Mouse (Mus musculus): ENCODE data around the gene Tmem128. TPM values are rescaled to one million over a fixed set of nuclear protein-coding genes. Genes with fewer than 3 reads are reported as not detected.
A peak's percentile ranks its signal among the peaks of the same experiment; 100 is the strongest.

The Tmem128 gene
- polyA plus RNA-seq, 1 experiment from 2014 or later = 108 TPM

DNA sequence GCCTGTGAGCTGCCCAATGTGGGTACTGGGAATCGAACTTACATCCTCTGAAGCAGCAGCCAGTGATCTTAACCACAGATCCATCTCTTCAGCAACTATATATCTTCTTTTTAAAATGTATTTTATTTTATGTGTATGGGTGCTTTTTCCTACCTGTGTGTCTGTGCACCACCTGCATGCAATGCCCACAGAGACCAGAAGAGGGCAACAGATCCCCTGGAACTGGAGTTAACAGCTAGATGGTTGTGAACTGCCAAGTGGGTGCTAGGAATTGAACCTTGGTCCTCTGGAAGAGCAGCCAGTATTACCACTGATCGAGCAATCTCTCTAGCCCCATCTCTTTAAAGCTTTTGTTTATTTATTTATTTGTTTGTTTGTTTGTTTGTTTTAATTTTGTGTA lies 23.4 kb upstream of the Tmem128 start:
- H3K27me3 ChIP-seq (ENCODE audit: insufficient read depth, low read length) = no peaks in the 10 kb centered on the region
- peaks cover 15% of the 10 kb centered on the region; the same call in 1 of the 2 replicates for H3K36me3 ChIP-seq (ENCODE audit: insufficient read depth, low read length)
- H3K4me3 ChIP-seq (replicated peaks; ENCODE audit: low read depth, low read length) = no peak overlapping the region
- no peaks in the 10 kb centered on the region for H3K4me1 ChIP-seq (replicated peaks; ENCODE audit: insufficient read depth, low read length)
- no peak overlapping the region for H3K9ac ChIP-seq (ENCODE audit: low read depth, low read length)
- no peak for ATAC-seq (replicated peaks; ENCODE audit: low FRiP score, low read depth)
- no peak overlapping the region for H3K4me2 ChIP-seq (ENCODE audit: low read length)
- no peak for DNase-seq (ENCODE audit: low spot score)
- H3K9me3 ChIP-seq (replicated peaks; ENCODE audit: low read length) = no peaks in the 10 kb centered on the region
- no peak overlapping the region for H3K27ac ChIP-seq
- 90% methylated on average over 2 of the region's 2 CpGs for WGBS
- peak; percentile 26; the same call in 1 of the 2 replicates for TF ChIP-seq CTCF (IDR thresholded peaks at IDR 0.05; ENCODE audit: low read depth)

- ATAC-seq (replicated peaks; ENCODE audit: low FRiP score, low read depth) = peak; percentile 33; the same call in 1 of the 2 replicates
- Histone ChIP-seq H3K9me3 (replicated peaks; ENCODE audit: low read length) (no peaks in the 10 kb centered on the region), H3K36me3 (ENCODE audit: insufficient read depth, low read length) (no peaks in the 10 kb centered on the region), H3K27me3 (ENCODE audit: insufficient read depth, low read length) (no peaks in the 10 kb centered on the region), H3K4me1 (replicated peaks; ENCODE audit: insufficient read depth, low read length) (no peaks in the 10 kb centered on the region), H3K9ac (ENCODE audit: low read depth, low read length) (no peak overlapping the region), H3K4me2 (ENCODE audit: low read length) (no peak overlapping the region), H3K27ac (no peak overlapping the region), H3K4me3 (replicated peaks; ENCODE audit: low read depth, low read length) (no peak overlapping the region)
- no peak for TF ChIP-seq CTCF (IDR thresholded peaks at IDR 0.05; ENCODE audit: low read depth)
- peak; percentile 27 for DNase-seq (ENCODE audit: low spot score)
- 17% methylated on average over 5 of the region's 5 CpGs for WGBS
These were observed 19.1 kb upstream of the Tmem128 start for GRCm38 (mm10) chr5:38240727-38241472.

- Histone ChIP-seq H3K36me3 (ENCODE audit: insufficient read depth, low read length) (no peaks in the 10 kb centered on the region), H3K4me1 (replicated peaks; ENCODE audit: insufficient read depth, low read length) (no peaks in the 10 kb centered on the region), H3K4me3 (replicated peaks; ENCODE audit: low read depth, low read length) (no peak overlapping the region), H3K27me3 (ENCODE audit: insufficient read depth, low read length) (no peaks in the 10 kb centered on the region), H3K4me2 (ENCODE audit: low read length) (no peak overlapping the region), H3K9ac (ENCODE audit: low read depth, low read length) (no peak overlapping the region), H3K9me3 (replicated peaks; ENCODE audit: low read length) (no peaks in the 10 kb centered on the region), H3K27ac (no peak overlapping the region)
- no peak for DNase-seq (ENCODE audit: low spot score)
- TF ChIP-seq CTCF (IDR thresholded peaks at IDR 0.05; ENCODE audit: low read depth) = no peak
- 70% methylated on average over 3 of the region's 3 CpGs for WGBS
- no peak for ATAC-seq (replicated peaks; ENCODE audit: low FRiP score, low read depth)
These were observed 18.5 kb upstream of the Tmem128 start for GRCm38 (mm10) chr5:38241473-38241834.

GRCm38 (mm10) chr5:38241966-38242365 lies 18.0 kb upstream of the Tmem128 start:
- Histone ChIP-seq H3K36me3 (ENCODE audit: insufficient read depth, low read length) (no peaks in the 10 kb centered on the region), H3K27ac (no peak overlapping the region), H3K4me2 (ENCODE audit: low read length) (no peak overlapping the region), H3K4me3 (replicated peaks; ENCODE audit: low read depth, low read length) (no peak overlapping the region), H3K9me3 (replicated peaks; ENCODE audit: low read length) (no peaks in the 10 kb centered on the region), H3K27me3 (ENCODE audit: insufficient read depth, low read length) (no peaks in the 10 kb centered on the region), H3K4me1 (replicated peaks; ENCODE audit: insufficient read depth, low read length) (no peaks in the 10 kb centered on the region), H3K9ac (ENCODE audit: low read depth, low read length) (no peak overlapping the region)
- 85% methylated on average over 6 of the region's 6 CpGs for WGBS
- DNase-seq (ENCODE audit: low spot score) = no peak
- TF ChIP-seq CTCF (IDR thresholded peaks at IDR 0.05; ENCODE audit: low read depth) = no peak
- no peak for ATAC-seq (replicated peaks; ENCODE audit: low FRiP score, low read depth)

DNA sequence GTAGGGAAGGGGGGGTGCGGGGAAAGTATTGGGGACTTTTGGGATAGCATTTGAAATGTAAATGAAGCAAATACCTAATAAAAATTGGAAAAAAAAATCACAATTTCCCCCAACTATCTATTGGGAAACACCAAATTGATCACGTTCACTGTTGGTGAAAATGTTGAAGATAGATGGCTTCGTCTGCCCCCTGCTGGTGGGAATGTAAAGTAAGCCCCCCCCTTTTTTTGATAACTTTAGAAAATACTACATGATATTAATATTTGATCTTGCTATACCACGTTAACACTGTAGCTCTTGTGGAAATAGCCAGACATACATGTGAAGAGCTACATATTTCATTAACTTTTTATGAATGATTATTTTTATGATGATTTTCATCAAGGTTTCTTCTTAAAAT lies 4.8 kb upstream of the Tmem128 start:
- 57% methylated on average over 4 of the region's 4 CpGs for WGBS
- Histone ChIP-seq H3K27ac (no peak overlapping the region), H3K27me3 (ENCODE audit: insufficient read depth, low read length) (no peaks in the 10 kb centered on the region), H3K9me3 (replicated peaks; ENCODE audit: low read length) (no peaks in the 10 kb centered on the region), H3K4me2 (ENCODE audit: low read length) (no peak overlapping the region), H3K9ac (ENCODE audit: low read depth, low read length) (no peak overlapping the region), H3K4me1 (replicated peaks; ENCODE audit: insufficient read depth, low read length) (no peaks in the 10 kb centered on the region), H3K4me3 (replicated peaks; ENCODE audit: low read depth, low read length) (no peak overlapping the region), H3K36me3 (ENCODE audit: insufficient read depth, low read length) (no peaks in the 10 kb centered on the region)
- TF ChIP-seq CTCF (IDR thresholded peaks at IDR 0.05; ENCODE audit: low read depth) = peak; percentile 57
- no peak for DNase-seq (ENCODE audit: low spot score)
- no peak for ATAC-seq (replicated peaks; ENCODE audit: low FRiP score, low read depth)

- Histone ChIP-seq H3K9me3 (replicated peaks; ENCODE audit: low read length) (no peaks in the 10 kb centered on the region), H3K4me1 (replicated peaks; ENCODE audit: insufficient read depth, low read length) (no peaks in the 10 kb centered on the region), H3K36me3 (ENCODE audit: insufficient read depth, low read length) (no peaks in the 10 kb centered on the region), H3K27me3 (ENCODE audit: insufficient read depth, low read length) (no peaks in the 10 kb centered on the region), H3K27ac (no peak overlapping the region), H3K4me2 (ENCODE audit: low read length) (no peak overlapping the region), H3K4me3 (replicated peaks; ENCODE audit: low read depth, low read length) (no peak overlapping the region), H3K9ac (ENCODE audit: low read depth, low read length) (no peak overlapping the region)
- no peak for ATAC-seq (replicated peaks; ENCODE audit: low FRiP score, low read depth)
- 64% methylated on average over 3 of the region's 3 CpGs for WGBS
- DNase-seq (ENCODE audit: low spot score) = no peak
- TF ChIP-seq CTCF (IDR thresholded peaks at IDR 0.05; ENCODE audit: low read depth) = no peak
These were observed 4.3 kb upstream of the Tmem128 start for GRCm38 (mm10) chr5:38255644-38256043.
